Mouse (Mus musculus) layer of hippocampus, adult 11-12 months (tissue): ENCODE measurements at regions not wholly inside any gene's neighbourhood (a gene's known extent, or its start where the extent isn't known, plus 50 kb on each side); places are given as distances from the start of the nearest gene placed in this dataset.
A peak's percentile ranks its signal among the peaks of the same experiment; 100 is the strongest.

Source experiments
- DNase-seq: peaks from one replicate; pipeline ENCODE4 v3.0.0; 2022; ENCODE audit warnings: low spot score

DNA sequence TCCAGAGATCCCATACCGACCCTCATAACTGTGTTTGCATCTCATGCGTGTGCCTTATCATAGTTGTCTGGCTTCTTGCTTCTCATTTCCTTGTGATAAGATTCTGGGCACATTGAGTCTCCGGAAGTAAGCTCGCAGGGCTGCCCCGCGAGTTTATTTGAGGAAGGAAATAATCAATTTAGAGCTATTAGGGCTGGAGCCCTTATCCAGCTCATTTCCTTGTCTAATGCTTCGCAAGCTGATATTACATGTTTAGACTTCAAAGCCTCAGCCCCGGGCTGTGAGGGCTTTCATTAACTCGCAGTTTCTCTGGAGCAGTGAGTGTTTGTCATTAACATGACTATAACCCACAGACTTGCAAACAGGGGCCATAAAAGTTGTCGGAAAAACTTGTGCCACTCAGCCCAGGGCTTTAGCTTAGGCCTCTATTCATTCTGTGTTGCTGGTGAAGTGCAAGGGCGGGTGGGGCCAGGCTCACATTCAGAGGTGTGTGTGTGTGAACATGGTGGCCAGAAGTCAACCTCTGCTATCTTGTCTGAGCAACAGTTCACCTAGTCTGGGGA lies 251.0 kb upstream of the Gm5148 start:
- DNase-seq: no peak

DNA sequence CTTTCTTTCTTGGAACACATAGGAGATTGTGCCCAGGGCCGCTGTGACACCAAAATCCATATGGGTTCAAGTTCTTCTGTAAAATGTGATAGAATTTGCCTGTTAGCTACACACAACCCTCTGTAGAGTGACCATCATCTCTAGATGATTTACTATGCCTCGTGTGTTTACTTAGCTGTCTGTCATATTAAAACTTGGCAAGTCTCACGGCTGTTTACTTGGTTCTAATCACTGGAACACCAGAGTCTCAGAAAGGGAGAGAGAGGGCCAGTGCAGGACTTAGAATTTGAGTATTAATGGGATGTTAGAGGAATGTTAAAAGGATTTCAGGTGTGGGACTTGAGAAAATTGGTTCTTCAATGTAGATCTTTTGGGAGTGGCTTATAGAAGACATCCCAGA lies 248.6 kb upstream of the Gm5148 start:
- no peak for DNase-seq

DNA sequence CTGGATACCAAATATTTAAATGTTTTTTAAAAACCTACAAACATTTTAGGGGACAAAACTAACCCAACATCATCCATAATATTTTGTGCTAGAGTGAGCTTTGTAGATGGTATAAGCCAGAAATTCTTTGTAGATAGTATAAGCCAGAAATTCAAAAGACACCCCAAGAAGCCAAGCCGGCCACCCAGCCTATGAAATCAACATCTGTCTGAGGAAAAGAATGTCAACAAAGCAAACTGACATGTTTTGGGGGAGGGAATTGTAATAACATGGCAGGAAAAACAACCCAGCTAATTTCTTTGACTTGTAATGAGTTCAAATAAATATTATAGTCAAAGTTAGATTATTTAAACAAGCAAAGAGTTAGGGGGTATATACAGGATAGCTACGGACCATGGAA lies 246.9 kb upstream of the Gm5148 start:
- DNase-seq: no peak

DNA sequence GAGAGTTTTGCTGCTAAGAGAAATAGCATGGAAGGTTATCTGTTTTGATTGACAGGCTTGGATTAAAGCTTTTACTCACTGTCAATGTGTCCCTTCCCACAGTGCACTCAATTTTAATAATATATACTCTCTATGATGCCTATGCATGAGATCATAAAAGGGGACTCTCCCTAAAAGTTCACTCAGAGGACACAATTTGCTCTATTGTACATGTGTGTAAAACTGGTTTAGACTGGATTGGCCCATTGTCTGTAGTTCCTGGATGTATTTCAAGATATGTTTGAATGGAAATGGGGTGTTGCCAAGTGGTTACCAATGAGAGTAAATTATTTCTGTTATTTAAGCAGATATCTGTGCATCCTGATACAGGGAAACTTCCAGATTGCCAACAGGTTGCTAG lies 244.4 kb upstream of the Gm5148 start:
- DNase-seq: no peak

DNA sequence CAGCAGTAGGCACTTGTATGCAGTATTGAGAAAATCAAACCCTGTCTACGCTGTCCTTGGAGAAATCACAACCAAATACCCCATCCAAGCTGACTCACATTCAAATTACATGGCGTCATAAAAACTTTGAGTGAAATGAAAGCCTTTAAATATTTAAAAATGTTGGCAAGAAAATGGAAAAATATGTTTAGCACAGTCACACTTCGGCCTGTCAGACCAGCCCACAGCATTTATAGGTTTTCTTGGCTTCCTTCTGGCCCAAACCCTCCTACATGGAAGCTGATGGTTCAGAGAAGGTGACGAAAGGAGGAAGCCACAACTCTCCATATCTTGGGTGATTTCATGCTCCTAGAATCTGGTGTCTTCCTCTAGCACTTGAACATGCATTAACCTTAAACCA lies 240.9 kb upstream of the Gm5148 start:
- no peak for DNase-seq

DNA sequence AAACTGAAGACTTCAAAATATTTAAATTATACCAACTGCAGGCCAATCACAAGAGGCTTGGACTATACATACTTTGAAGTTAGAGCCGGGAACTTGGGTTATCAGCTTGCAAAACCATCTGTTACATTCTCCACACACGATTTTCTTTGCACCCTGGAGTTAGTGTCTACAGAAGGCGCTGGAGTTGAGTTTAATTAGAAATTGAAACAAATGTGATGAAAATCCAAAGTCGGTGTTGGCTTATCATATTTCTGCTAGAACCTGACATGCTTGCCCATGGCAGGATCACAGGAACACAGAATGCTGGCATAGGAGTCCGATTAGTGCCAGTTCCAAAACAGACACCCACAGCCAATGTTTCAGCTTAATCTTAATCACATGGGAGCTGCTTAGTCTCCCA lies 239.8 kb upstream of the Gm5148 start:
- no peak for DNase-seq

DNA sequence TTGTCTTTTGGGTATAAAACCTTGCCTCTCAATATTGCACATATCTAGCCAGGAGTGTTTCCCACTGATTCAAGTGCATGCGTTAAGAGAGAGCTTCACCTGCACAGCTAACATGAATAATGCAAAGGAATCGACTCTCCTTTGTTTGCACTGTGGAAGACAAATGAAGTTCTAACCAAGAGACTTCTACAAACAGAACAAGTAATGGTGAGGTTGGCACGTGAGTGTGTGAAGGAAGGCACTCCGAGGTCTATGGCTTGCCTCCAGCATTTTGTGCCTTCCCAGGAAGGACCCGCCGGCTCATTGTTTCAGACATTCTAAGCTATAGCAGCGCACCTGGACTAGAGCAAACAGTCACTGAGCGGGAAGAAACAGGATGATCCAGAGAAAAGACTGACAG lies 238.5 kb upstream of the Gm5148 start:
- DNase-seq: no peak

DNA sequence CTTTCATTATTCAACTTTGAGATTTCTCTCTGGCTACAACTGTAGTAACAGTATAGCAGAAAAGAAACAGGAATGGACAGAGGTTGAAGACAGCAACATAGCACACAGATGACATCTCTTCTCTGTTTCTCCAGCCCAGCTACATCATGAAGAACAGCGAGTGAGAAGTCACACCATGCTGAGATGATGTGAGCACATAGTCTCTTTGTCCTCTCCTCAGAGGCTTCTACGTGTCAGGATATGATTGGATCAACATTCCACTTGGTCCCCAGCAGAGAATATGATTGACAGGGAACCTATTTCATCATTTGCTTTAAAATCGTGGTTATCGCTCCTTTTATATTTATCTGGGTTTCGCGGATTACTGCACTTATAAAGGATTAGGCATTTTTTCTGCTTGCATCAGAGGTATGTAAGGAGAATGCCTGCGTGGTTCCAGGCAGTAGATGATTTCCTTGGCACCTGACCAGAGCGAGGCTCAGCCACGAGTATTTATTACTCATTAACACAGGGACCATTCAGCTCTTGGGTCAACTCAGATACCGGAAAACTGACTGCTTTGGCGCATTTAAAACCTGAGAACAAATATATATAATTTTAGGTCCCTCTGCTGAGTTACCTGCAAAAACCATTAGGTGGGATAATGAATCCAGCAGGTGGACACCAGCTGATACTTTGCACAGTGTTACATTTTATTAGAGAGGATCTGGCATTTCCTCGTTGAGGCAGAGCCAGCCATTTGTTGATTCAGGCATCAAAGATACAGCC lies 237.9 kb upstream of the Gm5148 start:
- no peak for DNase-seq

DNA sequence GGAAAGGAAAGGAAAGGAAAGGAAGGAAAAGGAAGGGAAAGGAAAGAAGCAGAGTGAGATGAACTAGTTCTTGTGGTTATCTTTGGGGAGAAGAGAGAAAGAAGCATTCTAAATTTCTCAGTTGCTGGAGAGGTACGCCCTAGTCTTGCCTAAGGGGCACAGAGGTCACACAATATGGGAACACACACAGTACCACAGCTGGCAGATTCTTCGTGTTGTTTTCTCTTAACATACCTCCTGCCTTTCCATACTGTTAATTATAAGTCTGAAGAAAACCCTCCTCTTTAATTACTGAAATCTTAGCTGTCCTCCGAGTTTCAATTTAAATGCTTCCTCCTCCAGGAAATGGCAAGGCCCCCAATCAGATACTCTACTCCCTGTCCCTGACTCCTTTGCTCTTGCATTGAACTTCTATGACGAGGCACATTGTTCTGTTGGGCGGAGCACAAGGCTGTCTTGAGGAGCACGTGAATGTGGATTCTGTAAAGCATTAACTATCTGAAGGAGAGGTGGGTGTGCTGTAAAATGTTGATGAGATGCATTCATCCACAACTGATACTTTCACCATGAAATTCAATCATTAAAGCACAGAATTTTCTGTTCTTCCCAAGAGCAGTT lies 234.2 kb upstream of the Gm5148 start:
- DNase-seq: no peak

DNA sequence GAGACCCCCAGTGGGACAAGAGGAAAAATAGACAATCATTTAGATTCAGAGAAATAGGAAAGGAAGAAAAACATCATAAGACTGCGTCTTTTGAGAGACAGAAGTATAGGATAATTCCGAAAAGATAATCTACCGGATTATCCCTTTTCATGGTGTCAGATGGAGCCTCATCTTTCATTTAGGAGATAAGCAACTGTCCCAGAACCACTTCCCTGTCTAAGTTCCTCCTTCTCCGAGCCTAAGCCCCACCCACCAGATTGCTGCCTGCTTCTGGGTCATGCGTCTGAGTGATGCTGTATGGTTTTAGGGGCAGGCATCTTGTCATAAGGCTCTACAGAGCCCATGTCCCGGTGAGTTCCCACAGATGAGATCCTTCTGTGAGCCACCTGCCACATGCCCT lies 232.3 kb upstream of the Gm5148 start:
- DNase-seq: no peak

DNA sequence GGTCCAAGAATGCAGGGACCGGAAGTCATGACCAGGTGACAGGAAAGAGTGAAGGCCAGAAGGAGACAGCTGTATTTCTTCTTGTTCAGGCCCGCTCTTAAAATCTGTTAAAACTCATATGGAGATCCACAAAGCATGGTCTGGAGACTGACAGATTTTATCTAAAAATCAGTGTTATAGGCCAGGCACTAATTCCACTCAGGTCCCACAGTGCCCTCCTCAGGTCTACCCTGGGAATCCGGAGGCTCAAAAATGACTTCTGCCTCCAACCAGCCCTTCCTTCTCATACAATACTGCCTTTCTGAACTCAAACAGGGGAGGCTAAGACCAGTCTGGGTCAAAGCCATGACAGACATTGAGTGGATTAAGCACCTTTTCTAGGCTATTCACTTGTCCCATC lies 228.6 kb upstream of the Gm5148 start:
- DNase-seq: peak; percentile 43

DNA sequence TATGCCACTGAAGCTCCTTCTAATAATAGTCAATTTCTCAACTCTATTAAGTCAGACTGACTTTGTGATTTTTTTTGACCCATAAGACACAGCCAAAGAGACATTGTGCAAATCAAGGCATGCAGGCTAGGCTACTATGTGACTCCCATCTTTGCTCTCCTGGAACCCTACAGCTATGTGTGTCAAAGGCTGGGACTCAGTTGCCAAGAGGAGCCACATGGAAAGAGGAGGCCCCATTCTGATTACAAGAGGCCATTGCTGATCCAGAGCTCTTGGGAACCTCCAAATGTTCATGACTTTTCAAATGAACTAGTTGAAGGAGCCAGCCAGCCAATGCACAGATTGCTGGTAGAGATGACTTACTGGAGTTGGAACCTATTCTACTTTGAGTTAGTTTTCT lies 228.0 kb upstream of the Gm5148 start:
- DNase-seq: no peak

DNA sequence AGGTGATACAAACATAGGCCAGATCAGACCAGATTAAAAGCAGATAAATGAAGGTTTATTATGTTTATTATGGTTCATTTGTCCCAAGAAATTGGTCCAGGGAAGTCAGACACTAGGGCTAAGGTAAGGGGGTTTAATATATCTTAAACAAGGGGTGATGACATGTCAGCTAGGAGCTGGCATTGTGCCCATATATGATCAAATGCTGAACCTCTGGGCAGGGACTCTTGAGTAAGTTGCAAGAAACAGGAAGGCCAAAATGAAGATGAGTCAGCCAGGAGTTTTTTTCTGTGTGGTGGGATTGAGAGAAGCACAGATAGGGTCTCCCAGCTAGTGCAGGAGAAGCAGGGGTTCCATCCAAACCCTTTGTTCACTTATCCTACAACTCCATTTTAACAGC lies 219.4 kb upstream of the Gm5148 start:
- no peak for DNase-seq

DNA sequence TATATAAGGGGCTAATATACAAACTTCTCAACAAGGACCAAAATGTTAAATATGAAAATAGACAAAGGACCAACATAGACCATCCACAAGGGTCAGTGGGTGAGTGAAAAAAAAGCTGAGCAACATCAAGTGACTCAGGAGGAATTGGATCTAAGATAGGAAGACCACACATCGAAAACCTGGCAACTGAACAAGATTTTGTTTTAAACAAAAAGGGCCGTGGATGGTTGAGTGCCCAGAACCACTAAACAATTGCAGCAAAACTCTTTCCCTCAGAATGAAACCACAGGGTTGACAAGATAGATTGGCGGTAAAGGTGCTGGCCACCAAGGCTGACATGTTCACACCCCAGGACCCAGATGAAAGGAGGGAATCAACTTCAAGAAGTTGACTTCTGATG lies 215.7 kb upstream of the Gm5148 start:
- DNase-seq: no peak

DNA sequence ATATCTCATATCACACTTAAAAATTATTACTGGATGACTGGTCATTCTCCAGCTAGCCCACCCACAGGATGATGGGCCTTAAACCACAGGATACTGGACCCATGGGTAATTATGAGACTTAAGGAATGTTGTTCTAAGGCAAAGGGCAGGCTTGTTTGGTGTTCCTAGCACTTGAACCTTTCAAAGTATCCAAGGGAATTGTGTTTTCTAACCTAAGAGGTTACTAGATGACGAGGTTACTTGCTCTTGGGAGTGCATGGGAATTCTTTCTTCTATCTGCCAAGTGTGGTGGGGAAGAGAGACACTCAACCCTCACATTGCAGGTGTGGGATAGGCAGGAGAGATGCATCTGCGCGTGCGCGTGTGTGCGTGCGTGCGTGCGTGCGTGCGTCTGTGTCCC lies 214.6 kb upstream of the Gm5148 start:
- no peak for DNase-seq

DNA sequence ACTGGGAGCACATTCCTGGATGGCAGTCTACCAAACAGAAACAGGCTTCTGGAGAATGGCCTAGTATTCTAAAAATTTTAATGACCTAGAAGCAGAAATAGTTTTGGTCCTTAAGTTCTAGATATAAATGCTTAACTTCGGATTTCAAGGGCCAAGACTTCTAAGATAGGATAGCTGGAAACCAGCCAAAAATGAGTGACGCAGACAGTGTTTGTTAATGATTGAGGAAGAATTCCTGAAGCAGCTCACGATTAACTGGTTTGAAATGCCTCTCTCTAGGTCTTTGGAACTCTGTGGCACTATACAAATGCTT lies 213.9 kb upstream of the Gm5148 start:
- no peak for DNase-seq

DNA sequence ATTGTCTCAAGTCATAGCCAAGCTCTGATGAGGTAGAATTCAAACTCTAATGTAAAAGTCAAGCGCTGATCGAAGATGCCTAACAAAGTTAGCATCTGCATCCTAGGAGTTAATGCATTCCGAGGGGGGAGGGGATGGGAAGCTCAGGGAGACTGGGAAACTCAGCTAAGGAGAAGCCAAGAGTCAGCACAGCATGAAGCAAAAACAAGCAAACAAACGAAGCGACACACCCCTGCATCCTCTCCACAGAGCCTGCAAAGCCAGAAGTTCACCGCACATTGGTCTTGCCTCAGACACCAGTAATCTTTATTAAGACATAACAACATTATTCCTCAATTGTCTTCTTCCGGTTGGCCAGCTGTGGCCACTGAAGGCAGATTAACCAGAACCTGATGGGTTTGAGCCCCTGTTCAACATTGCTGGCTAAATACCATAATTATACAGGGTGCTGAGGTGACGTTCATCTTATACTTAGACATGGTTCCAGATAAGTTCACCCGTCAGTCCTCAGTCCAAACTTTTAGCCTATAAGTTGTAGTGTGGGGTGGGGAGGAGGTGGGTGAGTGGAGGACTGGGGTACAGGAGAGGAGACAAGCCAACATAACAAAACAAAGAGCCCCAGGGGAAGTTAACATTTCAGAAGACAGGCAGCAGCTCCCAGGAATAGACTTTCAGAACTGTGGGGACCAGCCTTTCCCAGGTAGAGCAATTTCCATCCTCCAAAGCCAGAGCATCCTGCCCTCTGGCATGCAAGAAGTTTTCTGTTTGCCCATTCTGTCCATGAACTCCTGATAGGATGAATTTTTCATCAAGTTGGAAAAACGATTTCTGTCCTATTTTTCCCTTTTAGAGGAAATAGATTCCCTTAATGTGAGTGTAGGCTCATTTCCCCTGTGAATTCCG lies 213.3 kb upstream of the Gm5148 start:
- no peak for DNase-seq

DNA sequence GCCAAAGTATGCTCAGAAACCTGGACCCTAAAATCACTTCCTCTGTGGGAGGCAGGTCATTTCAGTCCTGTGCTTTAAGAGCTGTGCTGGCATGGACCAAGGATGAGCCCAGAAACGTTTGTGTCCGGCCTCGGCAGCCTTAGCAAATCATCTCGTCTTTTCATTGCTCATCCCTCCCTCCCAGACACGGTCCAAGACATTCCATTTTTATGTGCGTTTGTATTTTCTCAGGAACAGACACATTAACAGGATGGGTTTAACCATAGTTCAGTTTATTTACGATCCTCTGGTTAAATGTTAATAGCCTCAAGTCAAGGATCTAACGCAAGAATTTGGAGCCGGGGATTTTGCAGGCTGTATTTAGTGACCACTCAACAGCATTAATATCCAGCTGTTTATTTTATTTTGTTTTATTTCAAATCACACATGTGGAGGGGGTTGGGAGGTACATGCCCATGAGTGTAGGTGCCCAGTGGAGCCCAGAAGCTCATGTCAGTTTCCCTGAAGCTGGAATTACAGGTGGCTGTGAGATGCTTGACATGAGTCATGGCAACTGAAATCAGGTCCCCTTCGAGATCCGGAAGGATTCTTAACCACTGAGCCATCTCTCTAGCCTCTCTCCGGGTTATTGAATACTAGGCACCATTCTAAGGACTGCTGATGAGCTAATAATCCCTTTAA lies 212.1 kb upstream of the Gm5148 start:
- no peak for DNase-seq

DNA sequence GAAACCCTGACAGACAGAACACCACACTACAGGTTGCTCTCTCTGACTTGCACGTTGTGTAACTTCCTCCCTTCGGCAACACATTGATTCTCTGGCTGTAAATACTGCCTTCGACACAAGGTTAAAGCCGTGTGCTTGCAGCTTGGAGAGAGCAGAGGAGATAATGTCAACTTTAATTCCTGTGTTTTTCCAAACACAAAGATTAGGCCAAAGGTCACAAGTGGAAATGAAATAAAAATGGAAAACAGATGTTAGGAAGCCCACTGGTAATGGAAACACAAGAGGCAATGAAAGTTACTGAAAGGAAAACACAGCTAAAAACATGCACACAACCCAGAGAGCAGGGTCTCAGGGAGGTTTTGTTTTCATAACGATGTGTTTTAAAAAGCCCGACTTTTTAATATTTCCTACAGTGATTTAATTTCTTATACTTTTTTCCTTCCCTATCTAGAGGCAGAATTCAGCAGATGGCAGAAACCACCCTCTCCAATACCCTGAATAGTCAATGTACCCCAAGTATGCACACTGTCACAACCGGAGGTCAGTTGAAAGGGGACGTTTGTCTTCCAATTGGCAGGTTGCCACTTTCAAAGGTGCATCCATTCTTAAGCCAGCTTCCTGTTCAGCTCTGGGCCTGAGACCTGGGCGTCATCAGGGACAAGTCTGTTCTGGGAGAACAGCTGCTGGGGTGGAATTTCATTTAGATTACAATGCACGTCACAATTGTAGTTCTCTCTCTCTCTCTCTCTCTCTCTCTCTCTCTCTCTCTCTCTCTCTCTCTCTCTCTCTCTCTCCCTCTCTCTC lies 210.8 kb upstream of the Gm5148 start:
- DNase-seq: no peak

DNA sequence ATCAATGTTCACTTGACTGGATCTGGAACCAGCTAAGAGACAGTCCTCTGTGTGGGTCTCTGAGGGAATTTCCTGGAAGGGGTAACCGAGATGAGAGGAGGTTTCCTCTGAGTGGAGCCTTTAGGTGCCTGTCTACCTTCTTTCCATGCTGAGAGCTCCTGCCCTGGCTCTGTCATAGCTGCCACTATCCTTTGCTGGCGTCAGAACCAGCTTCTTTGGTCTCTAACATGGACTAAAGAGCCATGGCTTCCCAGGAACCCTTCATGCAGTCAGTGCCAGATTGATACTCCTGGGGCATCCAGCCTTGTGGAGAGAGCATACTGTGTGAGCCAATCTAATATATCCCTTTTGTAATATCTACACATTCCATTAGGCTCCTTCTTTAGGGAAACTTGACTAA lies 209.9 kb upstream of the Gm5148 start:
- DNase-seq: no peak

DNA sequence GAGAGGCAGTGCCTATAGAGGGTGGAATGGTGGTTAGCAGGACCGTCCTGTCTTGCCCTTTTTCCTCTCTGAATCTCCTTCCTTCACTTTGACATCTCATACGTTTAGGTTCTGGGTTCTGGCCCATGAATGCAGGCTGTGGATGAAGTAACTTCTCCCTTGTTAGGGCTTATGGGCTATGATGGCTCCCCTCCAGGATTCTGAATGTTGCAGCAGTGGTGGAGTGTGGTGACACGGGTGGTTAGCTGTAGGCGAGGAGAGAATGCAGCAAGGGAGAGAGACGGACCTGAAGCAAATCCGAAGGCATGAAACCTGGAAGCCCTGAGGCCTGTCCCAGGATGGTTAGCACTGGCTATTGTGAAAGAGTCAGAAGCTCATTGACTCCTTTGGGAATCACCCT lies 204.4 kb upstream of the Gm5148 start:
- DNase-seq: no peak
